In the genomic region with DNA sequence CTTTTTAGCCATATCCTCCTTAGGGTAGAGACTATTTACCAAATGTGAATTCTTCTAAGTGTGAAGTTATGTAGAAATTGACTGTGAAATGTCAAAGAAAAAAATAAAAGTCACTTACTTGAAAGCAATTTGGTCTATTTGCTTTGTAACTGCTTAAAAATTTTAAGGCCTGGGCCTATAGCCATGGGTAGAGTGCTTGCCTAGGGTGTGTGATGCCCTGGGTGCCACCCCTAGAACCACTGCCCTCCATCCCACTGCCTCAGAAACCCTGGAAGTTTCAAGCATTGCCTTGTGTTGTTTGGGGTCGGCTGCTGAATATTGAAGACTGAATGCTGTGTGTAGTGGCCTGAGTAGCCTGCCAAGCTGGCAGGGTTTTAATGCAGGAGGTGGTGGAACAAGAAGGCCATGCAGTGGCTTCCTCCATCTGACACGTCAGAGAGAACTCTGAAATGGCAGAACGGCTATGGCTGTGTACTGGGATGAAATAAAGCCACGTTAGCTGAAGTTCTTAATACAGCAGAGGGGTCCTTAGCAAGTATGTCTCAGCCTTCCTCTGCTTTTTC, we compare ENCODE assay signal across 22 mouse cellular contexts. TPM values are rescaled to one million over a fixed set of nuclear protein-coding genes. Genes with fewer than 3 reads are reported as not detected.
DNase-seq lines count a peak whose midpoint lies in the region; ATAC-seq and TF ChIP-seq lines count a peak whose summit lies in the region.
"Had no signal": no experiment of that assay in that cellular context is flagged by ENCODE, and none has a peak within 500 bp of the region (broad histone marks: within the 10 kb centered on the region; RNA-seq: fewer than 3 reads in every experiment).

No protein-coding gene starts in this region.

- 31% methylated on average over 4 of the region's 4 CpGs for WGBS in cerebellum, adult 2 months
- 77% methylated on average over 4 of the region's 4 CpGs for WGBS in forebrain, postnatal 0 days
- WGBS in forebrain, embryonic 12.5 days, result 92% methylated on average over 4 of the region's 4 CpGs

- H3K4me2 ChIP-seq in forebrain, postnatal 0 days (ENCODE audit: low read depth), result no peak overlapping the region
- H3K4me2 ChIP-seq in forebrain, embryonic 12.5 days, result no peak overlapping the region
- H3K4me2 ChIP-seq: embryonic facial prominence, embryonic 12.5 days; heart, embryonic 13.5 days; hindbrain, embryonic 15.5 days had no signal

- no peaks in the 10 kb centered on the region for H3K9me3 ChIP-seq in forebrain, postnatal 0 days (ENCODE audit: low read length)
- H3K9me3 ChIP-seq in forebrain, embryonic 12.5 days, result no peaks in the 10 kb centered on the region
- H3K9me3 ChIP-seq: embryonic facial prominence, embryonic 12.5 days; heart, embryonic 13.5 days; hindbrain, embryonic 15.5 days had no signal

- H3K9ac ChIP-seq in forebrain, postnatal 0 days, result no peak overlapping the region
- no peak overlapping the region for H3K9ac ChIP-seq in forebrain, embryonic 12.5 days
- H3K9ac ChIP-seq: embryonic facial prominence, embryonic 12.5 days; heart, embryonic 13.5 days; hindbrain, embryonic 15.5 days had no signal

- ATAC-seq in forebrain, postnatal 0 days, result no peak; the same call in 1 of the 2 replicates
- ATAC-seq in forebrain, embryonic 12.5 days (ENCODE audit: low FRiP score), result no peak
- ATAC-seq: forebrain, embryonic 16.5 days had no signal

- H3K36me3 ChIP-seq in forebrain, postnatal 0 days (ENCODE audit: insufficient read depth), result peaks cover 45% of the 10 kb centered on the region
- peaks cover 55% of the 10 kb centered on the region for H3K36me3 ChIP-seq in forebrain, embryonic 12.5 days (replicated peaks)

- H3K27me3 ChIP-seq in cerebellum, adult 2 months (ENCODE audit: control insufficient read depth, insufficient read depth, low read length), result no peaks in the 10 kb centered on the region
- H3K27me3 ChIP-seq in forebrain, postnatal 0 days (ENCODE audit: insufficient read depth, low read length), result no peaks in the 10 kb centered on the region
- no peaks in the 10 kb centered on the region for H3K27me3 ChIP-seq in forebrain, embryonic 12.5 days
- H3K27me3 ChIP-seq: embryonic facial prominence, embryonic 12.5 days; heart, embryonic 13.5 days; hindbrain, embryonic 15.5 days had no signal

- peak in 1 of 2 experiments; percentile 37 for DNase-seq in cerebellum, adult 2 months
- no peak for DNase-seq in cerebellum, postnatal 4 days (ENCODE audit: low spot score in 2 of 2)
- no peak for DNase-seq in forebrain, postnatal 0 days
- DNase-seq in left cerebral cortex, adult 2 months (ENCODE audit: extremely low spot score in 1 of 2, low spot score in 2 of 2), result no peak
- no peak for DNase-seq in left cerebral cortex, postnatal 25 days (ENCODE audit: low spot score in 2 of 2)
- DNase-seq in cerebellum, postnatal 25 days, result peak; percentile 41 to 45
- no peak for DNase-seq in testis, postnatal 10 days (ENCODE audit: low spot score)
- DNase-seq: adrenal gland, postnatal 10 days; gastrocnemius, postnatal 36 days; heart, adult 11 months; heart, postnatal 36 days; kidney, adult 18-20 months had no signal

- no peak overlapping the region for H3K4me3 ChIP-seq in cerebellum, adult 2 months (replicated peaks; ENCODE audit: insufficient read depth, low read depth, low read length)
- no peak overlapping the region for H3K4me3 ChIP-seq in forebrain, postnatal 0 days (ENCODE audit: low read depth, low read length)
- H3K4me3 ChIP-seq in forebrain, embryonic 12.5 days (replicated peaks), result no peak overlapping the region
- H3K4me3 ChIP-seq in left cerebral cortex, adult 2 months, result no peak overlapping the region
- H3K4me3 ChIP-seq: embryonic facial prominence, embryonic 12.5 days; heart, embryonic 13.5 days; hindbrain, embryonic 15.5 days had no signal

- intact Hi-C loops in left cerebral cortex, adult 2 months (cut with DNase I), result no loop called here
- intact Hi-C loops in left cerebral cortex, postnatal 25 days (cut with DNase I), result no loop called here

- TF ChIP-seq CTCF in cerebellum, adult 2 months (IDR thresholded peaks at IDR 0.05; ENCODE audit: borderline replicate concordance, insufficient read depth, low read depth, low read length), result no peak
- TF ChIP-seq CTCF in forebrain, postnatal 0 days (IDR thresholded peaks at IDR 0.05; ENCODE audit: low read depth), result no peak
- no peak for TF ChIP-seq CTCF in left cerebral cortex, adult 2 months (IDR thresholded peaks at IDR 0.05)

- peak overlapping the region; percentile 80 for H3K27ac ChIP-seq in cerebellum, adult 2 months (ENCODE audit: insufficient read depth, low read length)
- H3K27ac ChIP-seq in forebrain, postnatal 0 days (ENCODE audit: low read depth, low read length), result peak overlapping the region; percentile 29; the same call in 1 of the 2 replicates
- H3K27ac ChIP-seq in forebrain, embryonic 12.5 days, result no peak overlapping the region
- peak overlapping the region; percentile 1; the same call in 1 of the 2 replicates for H3K27ac ChIP-seq in left cerebral cortex, adult 2 months
- H3K27ac ChIP-seq: embryonic facial prominence, embryonic 12.5 days; heart, embryonic 13.5 days; hindbrain, embryonic 15.5 days had no signal

- TF ChIP-seq POLR2A in cerebellum, adult 2 months (IDR thresholded peaks at IDR 0.05; ENCODE audit: borderline replicate concordance, insufficient read depth, low read length), result no peak

- peaks cover 58% of the 10 kb centered on the region for H3K4me1 ChIP-seq in cerebellum, adult 2 months (ENCODE audit: control insufficient read depth, insufficient read depth, low read length)
- H3K4me1 ChIP-seq in forebrain, postnatal 0 days (ENCODE audit: insufficient read depth), result no peaks in the 10 kb centered on the region
- H3K4me1 ChIP-seq in forebrain, embryonic 12.5 days, result peaks cover 11% of the 10 kb centered on the region; the same call in 1 of the 2 replicates
- H3K4me1 ChIP-seq: embryonic facial prominence, embryonic 12.5 days had no signal

RNA-seq across cellular contexts. Expression of gene Cipc, which starts 18.5 kb away (rescaled TPM):
- 122 and 127 TPM in 2 replicates for polyA plus RNA-seq in cerebellum, adult 2 months (2012; rRNA removed)
- 53.1 and 62.9 TPM in 2 replicates for total RNA-seq in forebrain, postnatal 0 days (2014; rRNA removed)
- 28.4 and 38.1 TPM in 2 replicates for polyA plus RNA-seq in forebrain, postnatal 0 days (2015; fragmentation: Nextera tagmentation; extraction: Ambion mirVana)
- 49.5 and 51.4 TPM in 2 replicates for polyA plus RNA-seq in forebrain, embryonic 12.5 days (2016; fragmentation: Nextera tagmentation; extraction: Ambion mirVana)
- total RNA-seq in left cerebral cortex, adult 2 months (2021), result 10 to 100 TPM; 79.8 to 91.6 TPM
- total RNA-seq in left cerebral cortex, postnatal 25 days (2021), result 10 to 100 TPM; 79.9 to 87.8 TPM

RNA-seq across cellular contexts. Expression of gene Zdhhc22, which starts 24.9 kb away (rescaled TPM):
- polyA plus RNA-seq in cerebellum, adult 2 months (2012; rRNA removed), result 28.1 and 29.3 TPM in 2 replicates
- total RNA-seq in forebrain, postnatal 0 days (2014; rRNA removed), result 10.7 and 12.5 TPM in 2 replicates
- 12.3 and 21.7 TPM in 2 replicates for polyA plus RNA-seq in forebrain, postnatal 0 days (2015; fragmentation: Nextera tagmentation; extraction: Ambion mirVana)
- 1.1 and 1.6 TPM in 2 replicates for polyA plus RNA-seq in forebrain, embryonic 12.5 days (2016; fragmentation: Nextera tagmentation; extraction: Ambion mirVana)
- total RNA-seq in left cerebral cortex, adult 2 months (2021), result 10 to 100 TPM; 59.1 to 61.3 TPM
- 10 to 100 TPM; 51.9 to 54.0 TPM for total RNA-seq in left cerebral cortex, postnatal 25 days (2021)
- total RNA-seq: common myeloid progenitor, adult 5-6 weeks; gastrocnemius, adult 18-20 months; gastrocnemius, postnatal 36 days; heart, postnatal 36 days; MEL had no signal
- polyA plus RNA-seq: C2C12; heart, postnatal 0 days had no signal

RNA-seq across cellular contexts. Expression of gene Tmem63c, which starts 55.8 kb away (rescaled TPM):
- polyA plus RNA-seq in cerebellum, adult 2 months (2012; rRNA removed), result 55.9 and 71.0 TPM in 2 replicates
- 20.1 and 21.8 TPM in 2 replicates for total RNA-seq in forebrain, postnatal 0 days (2014; rRNA removed)
- polyA plus RNA-seq in forebrain, postnatal 0 days (2015; fragmentation: Nextera tagmentation; extraction: Ambion mirVana), result 6.6 and 8.5 TPM in 2 replicates
- polyA plus RNA-seq in forebrain, embryonic 12.5 days (2016; fragmentation: Nextera tagmentation; extraction: Ambion mirVana), result 1.5 and 1.6 TPM in 2 replicates
- total RNA-seq in left cerebral cortex, adult 2 months (2021), result 10 to 100 TPM; 41.7 to 43.8 TPM
- 10 to 100 TPM; 42.0 to 45.8 TPM for total RNA-seq in left cerebral cortex, postnatal 25 days (2021)
- total RNA-seq: common myeloid progenitor, adult 5-6 weeks; gastrocnemius, adult 18-20 months; gastrocnemius, postnatal 36 days had no signal
- polyA plus RNA-seq: C2C12; heart, embryonic 13.5 days; heart, postnatal 0 days had no signal

Comparison
In these comparisons a context has a peak if more than half of its experiments do, and no peak if none do; other contexts are left out.
1. DNase-seq: peak in cerebellum, postnatal 25 days (2 of 2); none in cerebellum, postnatal 4 days (0 of 2), forebrain, postnatal 0 days (single experiment), left cerebral cortex, adult 2 months (0 of 2), left cerebral cortex, postnatal 25 days (0 of 2) and testis, postnatal 10 days (single experiment).